Mouse (Mus musculus) liver, embryonic 13.5 days (tissue): ENCODE measurements around the gene P4ha2. TPM values are rescaled to one million over a fixed set of nuclear protein-coding genes. Genes with fewer than 3 reads are reported as not detected.

ENCODE experiments used
- ATAC-seq: fragments of 200-750 bp; cut with Nextera tagmentation; 2 replicates; pipeline ENCODE4 v1.8.0; 2017; ENCODE audit warnings: low read depth, mild to moderate bottlenecking, moderate number of reproducible peaks, moderate library complexity
- DNase-seq: peaks from one replicate; pipeline ENCODE4 v3.0.0; 2022
- H3K27ac ChIP-seq: fragments of 300-500 bp; sonication (generic); 2 replicates; pipeline ENCODE4 v1.5.1; 2015; ENCODE audit warnings: moderate library complexity, mild to moderate bottlenecking, inconsistent platforms
- H3K27me3 ChIP-seq: fragments of 300-500 bp; sonication (generic); 2 replicates; pipeline ENCODE4 v1.6.1; 2015; ENCODE audit warnings: mild to moderate bottlenecking, inconsistent platforms
- H3K36me3 ChIP-seq: fragments of 300-500 bp; sonication (generic); 2 replicates; pipeline ENCODE4 v1.6.1; 2015; ENCODE audit warnings: mild to moderate bottlenecking, inconsistent platforms
- H3K4me1 ChIP-seq: fragments of 300-500 bp; sonication (generic); replicated peaks from 2 replicates; pipeline ENCODE4 v1.6.1; 2015; ENCODE audit warnings: inconsistent platforms
- H3K4me2 ChIP-seq: fragments of 300-500 bp; sonication (generic); 2 replicates; pipeline ENCODE4 v1.6.1; 2015; ENCODE audit warnings: inconsistent platforms, mild to moderate bottlenecking, moderate library complexity
- H3K4me3 ChIP-seq: fragments of 300-500 bp; sonication (generic); replicated peaks from 2 replicates; pipeline ENCODE4 v1.5.1; 2015; ENCODE audit warnings: mild to moderate bottlenecking, inconsistent platforms
- H3K9ac ChIP-seq: fragments of 300-500 bp; sonication (generic); 2 replicates; pipeline ENCODE4 v1.6.1; 2015; ENCODE audit warnings: mild to moderate bottlenecking, inconsistent platforms
- H3K9me3 ChIP-seq: fragments of 300-500 bp; sonication (generic); replicated peaks from 2 replicates; pipeline ENCODE4 v1.6.1; 2016; ENCODE audit warnings: inconsistent platforms
- WGBS: fragments of 180-500 bp; shearing (Covaris S2); methylation state at CpG from one replicate; pipeline ENCODE4 v1.1.7; 2015; ENCODE audit not compliant: insufficient replicate concordance; 5-methylcytosine and 5-hydroxymethylcytosine counted together
- polyA plus RNA-seq: library from polyadenylated mRNA; unstranded; fragments of >200 nt; fragmentation: Nextera tagmentation; extraction: Ambion mirVana; gene quantifications from 2 replicates; pipeline ENCODE4 v1.2.1, GENCODE M21; 2015

P4ha2 gene
- polyA plus RNA-seq, 1 experiment from 2014 or later: 4.4 TPM

- H3K4me3 ChIP-seq: no peak overlapping the region
- no peaks in the 10 kb centered on the region for H3K4me1 ChIP-seq
- no peak overlapping the region for H3K27ac ChIP-seq
- no peaks in the 10 kb centered on the region for H3K27me3 ChIP-seq
- no peaks in the 10 kb centered on the region for H3K9me3 ChIP-seq
- no peak for ATAC-seq
- WGBS: 33% methylated on average over 3 of the region's 3 CpGs
- no peaks in the 10 kb centered on the region for H3K36me3 ChIP-seq
- no peak overlapping the region for H3K9ac ChIP-seq
- H3K4me2 ChIP-seq: no peak overlapping the region
- DNase-seq: no peak
Observed at GRCm38 (mm10) chr11:54169432-54170295, 69.8 kb downstream of the P4ha2 start.

- H3K4me2 ChIP-seq: no peak overlapping the region
- WGBS: 28% methylated on average over 2 of the region's 2 CpGs
- H3K27me3 ChIP-seq: no peaks in the 10 kb centered on the region
Observed at GRCm38 (mm10) chr11:54171175-54171574, 71.3 kb downstream of the P4ha2 start.

GRCm38 (mm10) chr11:54174226-54174625 lies 74.3 kb downstream of the P4ha2 start:
- Histone ChIP-seq H3K36me3 (no peaks in the 10 kb centered on the region), H3K27ac (no peak overlapping the region), H3K9ac (no peak overlapping the region), H3K27me3 (no peaks in the 10 kb centered on the region), H3K4me2 (no peak overlapping the region), H3K9me3 (no peaks in the 10 kb centered on the region), H3K4me3 (no peak overlapping the region), H3K4me1 (0 out of 2 replicates have a peak, but pooled peaks cover 2% of the 10 kb centered on the region)
- ATAC-seq (no peak), DNase-seq (no peak)
- WGBS: 55% methylated on average over 4 of the region's 4 CpGs

More at GRCm38 (mm10) chr11:54171175-54171574, 71.3 kb downstream of the P4ha2 start:
- DNase-seq (no peak), ATAC-seq (no peak)
- no peaks in the 10 kb centered on the region for H3K4me1 ChIP-seq
- H3K4me3 ChIP-seq: no peak overlapping the region
- H3K9me3 ChIP-seq: no peaks in the 10 kb centered on the region
- H3K36me3 ChIP-seq: no peaks in the 10 kb centered on the region
- H3K27ac ChIP-seq: no peak overlapping the region
- H3K9ac ChIP-seq: no peak overlapping the region

GRCm38 (mm10) chr11:54174877-54175276 lies 75.0 kb downstream of the P4ha2 start:
- no peaks in the 10 kb centered on the region for H3K36me3 ChIP-seq
- ATAC-seq (no peak), DNase-seq (no peak)
- no peak overlapping the region for H3K4me3 ChIP-seq
- H3K27ac ChIP-seq: no peak overlapping the region
- 0 out of 2 replicates have a peak, but pooled peaks cover 2% of the 10 kb centered on the region for H3K4me1 ChIP-seq
- H3K9ac ChIP-seq: no peak overlapping the region
- 47% methylated on average over 2 of the region's 2 CpGs for WGBS
- no peak overlapping the region for H3K4me2 ChIP-seq
- no peaks in the 10 kb centered on the region for H3K27me3 ChIP-seq
- H3K9me3 ChIP-seq: no peaks in the 10 kb centered on the region

Other genes with a start within 250 kb of the P4ha2 start
- gene Gm12216, start 240.8 kb upstream of the P4ha2 start, polyA plus RNA-seq: 0.14 TPM in 1 of 2 replicates, not detected in the other
- 2.4 and 3.2 TPM in 2 replicates for gene Slc22a5, start 208.4 kb upstream of the P4ha2 start, polyA plus RNA-seq
- gene Slc22a21, start 119.8 kb upstream of the P4ha2 start, polyA plus RNA-seq: 1.1 and 1.6 TPM in 2 replicates
- gene Slc22a4, start 72.0 kb upstream of the P4ha2 start, polyA plus RNA-seq: 33.7 and 33.9 TPM in 2 replicates
- 3.1 TPM in 2 replicates for gene Pdlim4, start 31.1 kb upstream of the P4ha2 start, polyA plus RNA-seq
- not detected in 2 replicates for gene Csf2, start 149.6 kb downstream of the P4ha2 start, polyA plus RNA-seq
- not detected in 2 replicates for gene Il3, start 167.2 kb downstream of the P4ha2 start, polyA plus RNA-seq
- 1.2 and 1.9 TPM in 2 replicates for gene Acsl6, start 203.7 kb downstream of the P4ha2 start, polyA plus RNA-seq